Mouse (Mus musculus) myocyte (in vitro differentiated cells): ENCODE measurements around the gene Ciz1. TPM values are rescaled to one million over a fixed set of nuclear protein-coding genes. Genes with fewer than 3 reads are reported as not detected.

Experiments
- H3K27me3 ChIP-seq: one replicate; pipeline ENCODE4 v1.6.1; 2011; ENCODE audit not compliant: control insufficient read depth, insufficient read depth, insufficient read length
- H3K36me3 ChIP-seq: one replicate; pipeline ENCODE4 v1.6.1; 2011; ENCODE audit not compliant: control insufficient read depth, insufficient read depth
- H3K4me2 ChIP-seq: one replicate; pipeline ENCODE4 v1.6.1; 2011; ENCODE audit warnings: low read depth, control low read depth
- H3K4me3 ChIP-seq: one replicate; pipeline ENCODE4 v1.5.1; 2011; ENCODE audit warnings: mild to moderate bottlenecking, control low read depth, moderate library complexity
- H3K79me2 ChIP-seq: one replicate; pipeline ENCODE4 v1.6.1; 2011; ENCODE audit not compliant: control insufficient read depth, insufficient read depth
- H3ac ChIP-seq: one replicate; pipeline ENCODE4 v1.6.1; 2011; ENCODE audit not compliant: control insufficient read depth, insufficient read length
- CEBPB ChIP-seq: IDR thresholded peaks from 2 replicates; pipeline ENCODE4 v1.6.1; 2011; ENCODE audit warnings: mild to moderate bottlenecking, moderate library complexity; ENCODE audit not compliant: poor library complexity, insufficient read depth, severe bottlenecking
- E2F4 ChIP-seq: IDR thresholded peaks from one replicate; pipeline ENCODE4 v1.6.1; 2011; ENCODE audit warnings: mild to moderate bottlenecking, control low read depth, moderate library complexity; ENCODE audit not compliant: insufficient read depth
- MAX ChIP-seq: IDR thresholded peaks from one replicate; pipeline ENCODE4 v1.6.1; 2011; ENCODE audit warnings: low read depth, mild to moderate bottlenecking, control low read depth
- MYOD1 ChIP-seq, 3 experiments: IDR thresholded peaks; one replicate each; pipeline ENCODE4 v1.6.1; 2011; ENCODE audit warnings: control low read depth in 2 of 3, low read depth in 2 of 3, mild to moderate bottlenecking in 2 of 3, moderate library complexity in 1 of 3; ENCODE audit not compliant: insufficient read length in 2 of 3, control insufficient read depth in 1 of 3
- MYOG ChIP-seq, 3 experiments: IDR thresholded peaks; one replicate each; pipeline ENCODE4 v1.6.1; 2011; ENCODE audit warnings: control low read depth in 2 of 3, low read depth in 2 of 3, mild to moderate bottlenecking in 2 of 3; ENCODE audit not compliant: insufficient read length in 2 of 3, control insufficient read depth in 1 of 3, insufficient read depth in 1 of 3
- POLR2A ChIP-seq: IDR thresholded peaks from one replicate; pipeline ENCODE4 v1.6.1; 2011; ENCODE audit warnings: low read depth, mild to moderate bottlenecking, control low read depth, moderate library complexity; ENCODE audit not compliant: insufficient read length
- POLR2AphosphoS2 ChIP-seq: IDR thresholded peaks from one replicate; pipeline ENCODE4 v1.6.1; 2011; ENCODE audit warnings: low read depth, control low read depth; ENCODE audit not compliant: insufficient read length
- REST ChIP-seq: IDR thresholded peaks from one replicate; pipeline ENCODE4 v1.6.1; 2011; ENCODE audit warnings: mild to moderate bottlenecking, control low read depth, moderate library complexity; ENCODE audit not compliant: insufficient read depth, insufficient read length
- SRF ChIP-seq: IDR thresholded peaks from one replicate; pipeline ENCODE4 v1.6.1; 2011; ENCODE audit warnings: low read depth; ENCODE audit not compliant: control insufficient read depth, insufficient read length
- TCF12 ChIP-seq: IDR thresholded peaks from one replicate; pipeline ENCODE4 v1.6.1; 2011; ENCODE audit warnings: mild to moderate bottlenecking, control low read depth; ENCODE audit not compliant: poor library complexity, insufficient read depth, severe bottlenecking
- TCF3 ChIP-seq: IDR thresholded peaks from one replicate; pipeline ENCODE4 v1.6.1; 2011; ENCODE audit warnings: low read depth, control low read depth; ENCODE audit not compliant: insufficient read length
- USF1 ChIP-seq: IDR thresholded peaks from one replicate; pipeline ENCODE4 v1.6.1; 2011; ENCODE audit warnings: low read depth, mild to moderate bottlenecking, control low read depth, moderate library complexity
- polyA plus RNA-seq: library from polyadenylated mRNA; unstranded; fragments of >200 nt; fragmentation: generic; extraction: Trizol; gene quantifications from one replicate; pipeline ENCODE4 v1.2.1, GENCODE M21; 2012; ENCODE audit warnings: missing spikeins

The Ciz1 gene
- polyA plus RNA-seq, 1 experiment, result 54.2 TPM

DNA sequence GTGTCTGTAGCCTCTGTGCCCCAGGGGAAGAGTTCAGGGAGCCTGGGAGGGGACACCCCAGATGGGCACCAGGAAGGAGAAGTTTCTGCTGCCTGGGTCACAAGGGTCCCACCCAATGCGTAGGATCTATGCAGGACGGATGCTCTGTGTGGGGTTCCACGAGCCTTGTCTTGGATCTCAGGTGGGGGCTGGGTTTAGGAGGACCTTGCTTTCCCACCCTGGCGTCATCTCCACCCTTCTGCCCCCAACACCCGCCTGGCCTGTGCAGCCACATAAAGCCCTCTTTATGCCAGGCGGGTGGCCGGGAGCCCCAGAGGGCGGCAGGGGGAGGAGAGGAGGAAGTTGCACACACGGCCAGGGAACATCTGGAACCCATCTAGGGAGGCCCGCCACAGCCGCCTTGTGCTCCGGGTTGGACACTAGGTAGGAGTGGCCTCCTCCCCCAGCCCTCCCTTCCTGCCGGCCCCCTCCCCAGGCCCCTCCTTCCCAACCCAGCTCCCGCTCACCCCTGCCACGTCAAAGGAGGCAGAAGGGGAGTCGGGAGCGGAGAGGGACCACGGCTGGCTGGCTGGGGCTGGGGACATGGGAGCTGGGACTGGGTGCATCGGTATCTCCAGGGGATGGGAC, 34.2 kb upstream of the Ciz1 start:
- Histone ChIP-seq H3K4me2 (peak overlapping the region; percentile 34), H3K27me3 (no peaks in the 10 kb centered on the region), H3ac (peak overlapping the region; percentile 3), H3K4me3 (peak overlapping the region; percentile 6), H3K79me2 (no peaks in the 10 kb centered on the region), H3K36me3 (no peaks in the 10 kb centered on the region)
- no peak for TF ChIP-seq POLR2AphosphoS2
- TF ChIP-seq POLR2A, result peak; percentile 51

DNA sequence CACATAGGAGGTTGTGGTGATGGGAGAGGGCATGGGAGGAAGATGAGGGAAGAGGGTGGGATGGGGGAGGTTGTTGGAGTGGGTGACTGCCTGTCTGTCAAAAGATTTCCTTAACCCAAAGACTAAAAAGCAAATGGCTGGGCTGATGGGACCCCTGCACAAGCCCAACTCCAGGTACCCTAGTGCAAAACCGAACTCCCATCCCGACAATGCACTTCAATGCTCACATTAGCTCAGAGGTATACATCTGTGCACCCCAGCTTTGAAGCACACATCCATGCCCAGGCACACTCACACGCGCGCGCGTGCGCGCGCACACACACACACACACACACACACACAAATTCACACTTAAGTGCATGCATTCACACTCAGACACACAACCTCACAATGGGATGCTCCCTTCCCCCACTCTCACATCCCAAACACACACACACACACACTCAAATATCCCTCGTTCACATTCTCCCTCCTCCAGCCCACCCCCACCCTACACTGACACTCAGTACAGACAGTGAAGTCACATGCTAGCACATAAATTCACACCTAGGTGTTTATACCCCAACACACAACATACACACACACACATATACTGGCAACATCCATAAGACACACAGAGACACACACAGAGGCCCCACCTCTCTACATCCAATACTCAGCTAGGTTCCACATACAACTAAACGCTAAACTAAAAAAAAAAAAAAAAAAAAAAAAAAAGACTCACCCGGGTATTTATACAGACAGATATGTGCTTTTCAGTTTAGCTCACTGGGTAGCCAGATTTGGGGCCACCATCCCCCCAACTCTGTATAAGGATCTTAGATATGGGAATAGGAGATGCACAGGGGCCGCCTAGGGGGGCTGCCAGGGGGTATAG, 33.2 kb upstream of the Ciz1 start:
- Histone ChIP-seq H3K79me2 (no peaks in the 10 kb centered on the region), H3K27me3 (no peaks in the 10 kb centered on the region), H3ac (peak overlapping the region; percentile 3), H3K4me3 (peak overlapping the region; percentile 6), H3K36me3 (no peaks in the 10 kb centered on the region), H3K4me2 (peak overlapping the region; percentile 34)
- no peak for TF ChIP-seq REST
- TF ChIP-seq POLR2A, result no peak
- TF ChIP-seq E2F4, result no peak
- no peak for TF ChIP-seq SRF
- TF ChIP-seq MYOG (IDR thresholded peaks at IDR 0.05; ENCODE audit: control insufficient read depth in 1 of 3, insufficient read depth in 1 of 3, insufficient read length in 2 of 3, low read depth in 2 of 3), result no peak
- no peak for TF ChIP-seq POLR2AphosphoS2
- TF ChIP-seq MAX, result no peak
- TF ChIP-seq MYOD1 (IDR thresholded peaks at IDR 0.05; ENCODE audit: control insufficient read depth in 1 of 3, insufficient read length in 2 of 3, low read depth in 2 of 3), result no peak
- TF ChIP-seq TCF12, result no peak
- no peak for TF ChIP-seq TCF3
- no peak for TF ChIP-seq CEBPB
- TF ChIP-seq USF1, result no peak

DNA sequence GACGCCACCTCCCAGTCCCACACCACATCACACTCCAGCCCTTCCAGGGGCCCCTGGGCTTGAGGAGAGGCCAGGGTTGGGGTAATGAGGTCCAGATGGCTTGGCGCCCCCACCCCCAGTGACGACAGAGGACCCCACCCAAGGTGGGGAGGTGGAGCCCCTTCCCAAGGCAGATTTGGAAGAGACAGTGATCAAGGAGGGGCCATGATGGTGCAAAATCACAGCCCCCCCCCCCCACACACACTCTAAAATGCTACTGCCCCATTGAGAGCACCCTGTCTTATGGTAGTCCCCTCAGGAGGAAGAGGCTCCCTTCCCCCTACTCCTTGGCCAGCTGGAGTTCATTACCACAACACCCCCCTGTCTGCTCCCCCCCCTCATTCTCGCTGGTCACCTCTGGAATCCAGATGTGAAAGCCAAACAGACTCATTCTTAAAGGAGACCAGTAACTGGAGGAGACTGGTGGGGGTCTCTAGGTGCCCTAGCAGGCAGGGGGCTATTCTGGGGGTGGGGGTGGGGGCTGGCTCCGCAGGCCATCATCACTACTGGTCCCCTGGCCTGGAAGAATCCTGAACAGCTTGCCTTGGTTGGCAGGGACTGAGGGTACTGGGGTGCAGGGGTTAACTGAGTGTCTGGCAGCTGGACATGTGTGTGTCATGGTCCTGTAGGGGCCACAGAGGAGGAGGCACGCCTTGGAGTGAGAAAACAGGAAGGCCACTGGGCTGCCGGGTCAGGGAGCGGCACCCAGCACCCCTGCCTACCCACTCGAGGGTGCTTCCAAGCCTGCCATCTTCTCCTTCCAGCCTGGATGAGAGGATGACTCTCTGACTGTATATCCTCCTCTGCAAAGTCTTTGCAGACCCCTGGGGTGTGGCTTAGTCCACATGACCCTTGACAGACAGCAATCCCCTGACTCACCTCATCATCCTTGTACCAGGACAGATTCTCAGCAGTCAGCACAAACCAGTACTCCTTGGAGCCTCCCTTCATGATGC, 32.2 kb upstream of the Ciz1 start:
- Histone ChIP-seq H3ac (no peak overlapping the region), H3K4me3 (no peak overlapping the region), H3K27me3 (no peaks in the 10 kb centered on the region), H3K4me2 (no peak overlapping the region), H3K79me2 (no peaks in the 10 kb centered on the region), H3K36me3 (no peaks in the 10 kb centered on the region)
- no peak for TF ChIP-seq SRF
- TF ChIP-seq POLR2AphosphoS2, result no peak
- TF ChIP-seq MYOG (IDR thresholded peaks at IDR 0.05; ENCODE audit: control insufficient read depth in 1 of 3, insufficient read depth in 1 of 3, insufficient read length in 2 of 3, low read depth in 2 of 3), result no peak
- TF ChIP-seq POLR2A, result no peak
- no peak for TF ChIP-seq CEBPB
- no peak for TF ChIP-seq E2F4
- no peak for TF ChIP-seq REST
- no peak for TF ChIP-seq TCF3
- no peak for TF ChIP-seq TCF12
- no peak for TF ChIP-seq MAX

DNA sequence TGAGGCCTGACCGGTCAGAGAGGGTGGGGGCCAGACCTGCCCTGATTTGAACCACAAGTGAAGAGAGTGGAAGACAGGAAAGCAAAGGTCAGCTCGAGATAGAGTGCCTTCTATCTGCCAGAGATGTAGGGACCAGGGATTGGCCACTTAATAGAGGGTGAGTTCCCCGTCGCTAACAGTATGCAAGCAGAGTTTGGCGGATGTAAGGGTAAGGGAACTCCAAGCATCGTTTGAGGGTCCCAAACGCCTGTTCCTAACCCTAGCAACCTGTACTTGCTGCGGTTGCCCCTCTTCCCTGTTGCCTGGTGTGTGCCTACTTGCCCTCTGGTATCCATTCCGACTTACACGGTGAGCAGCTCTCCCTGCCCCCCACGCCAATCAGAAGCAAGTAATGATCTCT, 31.4 kb upstream of the Ciz1 start:
- Histone ChIP-seq H3K36me3 (no peaks in the 10 kb centered on the region), H3K4me3 (no peak overlapping the region), H3K27me3 (no peaks in the 10 kb centered on the region), H3K4me2 (no peak overlapping the region), H3K79me2 (no peaks in the 10 kb centered on the region), H3ac (no peak overlapping the region)
- TF ChIP-seq E2F4 (no peak), MYOD1 (IDR thresholded peaks at IDR 0.05; ENCODE audit: control insufficient read depth in 1 of 3, insufficient read length in 2 of 3, low read depth in 2 of 3) (no peak), MYOG (IDR thresholded peaks at IDR 0.05; ENCODE audit: control insufficient read depth in 1 of 3, insufficient read depth in 1 of 3, insufficient read length in 2 of 3, low read depth in 2 of 3) (no peak), USF1 (no peak), TCF12 (no peak)
